Mouse (Mus musculus) brain, embryonic 14.5 days (tissue): ENCODE results near the gene Figla.

Experiments
- CTCF ChIP-seq: fragments of 200-500 bp; IDR thresholded peaks from 2 replicates; pipeline ENCODE4 v1.5.1; 2012; ENCODE audit warnings: inconsistent platforms, mild to moderate bottlenecking, moderate library complexity, borderline replicate concordance; ENCODE audit not compliant: insufficient read depth, insufficient read length; ENCODE audit errors: extremely low read depth
- POLR2A ChIP-seq: fragments of 200-500 bp; IDR thresholded peaks from 2 replicates; pipeline ENCODE4 v1.6.1; 2012; ENCODE audit warnings: mild to moderate bottlenecking, inconsistent platforms, borderline replicate concordance; ENCODE audit not compliant: poor library complexity, insufficient read depth, insufficient read length, severe bottlenecking; ENCODE audit errors: extremely low read depth

GRCm38 (mm10) chr6:86060170-86060569, 44.2 kb downstream of the Figla start:
- TF ChIP-seq CTCF (no peak), POLR2A (no peak)
